Mouse (Mus musculus) midbrain, embryonic 14.5 days (tissue): ENCODE results near the gene Wfikkn1. TPM values are rescaled to one million over a fixed set of nuclear protein-coding genes. Genes with fewer than 3 reads are reported as not detected.

ENCODE experiments used
- ATAC-seq: fragments of 200-750 bp; cut with Nextera tagmentation; 2 replicates; pipeline ENCODE4 v1.8.0; 2017; ENCODE audit warnings: moderate number of reproducible peaks, moderate library complexity; ENCODE audit not compliant: low FRiP score, low TSS enrichment
- DNase-seq: peaks from one replicate; pipeline ENCODE4 v3.0.0-alpha.2; 2015
- H3K27ac ChIP-seq: fragments of 300-500 bp; sonication (generic); replicated peaks from 2 replicates; pipeline ENCODE4 v1.5.1; 2014; ENCODE audit warnings: mild to moderate bottlenecking, low read depth, low read length, moderate library complexity
- H3K27me3 ChIP-seq: fragments of 300-500 bp; sonication (generic); 2 replicates; pipeline ENCODE4 v1.6.1; 2014; ENCODE audit warnings: low read length, control low read depth, mixed read lengths; ENCODE audit not compliant: control insufficient read depth, insufficient read depth
- H3K36me3 ChIP-seq: fragments of 300-500 bp; sonication (generic); 2 replicates; pipeline ENCODE4 v1.6.1; 2014; ENCODE audit warnings: low read length, control low read depth; ENCODE audit not compliant: control insufficient read depth, insufficient read depth
- H3K4me1 ChIP-seq: fragments of 300-500 bp; sonication (generic); 2 replicates; pipeline ENCODE4 v1.6.1; 2014; ENCODE audit warnings: mild to moderate bottlenecking, antibody characterized with exemption, low read length, control low read depth; ENCODE audit not compliant: control insufficient read depth, insufficient read depth
- H3K4me2 ChIP-seq: fragments of 300-500 bp; sonication (generic); 2 replicates; pipeline ENCODE4 v1.6.1; 2014; ENCODE audit warnings: mild to moderate bottlenecking, low read length, moderate library complexity
- H3K4me3 ChIP-seq: fragments of 300-500 bp; sonication (generic); replicated peaks from 2 replicates; pipeline ENCODE4 v1.5.1; 2014; ENCODE audit warnings: low read depth, low read length
- H3K9ac ChIP-seq: fragments of 300-500 bp; sonication (generic); replicated peaks from 2 replicates; pipeline ENCODE4 v1.6.1; 2014; ENCODE audit warnings: mild to moderate bottlenecking, low read length, moderate library complexity
- H3K9me3 ChIP-seq: fragments of 300-500 bp; sonication (generic); 2 replicates; pipeline ENCODE4 v1.6.1; 2016; ENCODE audit warnings: low read length, control low read depth, mixed read lengths; ENCODE audit not compliant: control insufficient read depth
- WGBS: fragments of 180-500 bp; shearing (Covaris S2); extraction: QIAGEN DNeasy Blood & Tissue Kit; methylation state at CpG from one replicate; pipeline ENCODE4 v1.1.7; 2014; 5-methylcytosine and 5-hydroxymethylcytosine counted together
- polyA plus RNA-seq: library from polyadenylated mRNA; unstranded; fragments of >200 nt; fragmentation: Nextera tagmentation; extraction: Ambion mirVana; gene quantifications from 2 replicates; pipeline ENCODE4 v1.2.1, GENCODE M21; 2014

Gene Wfikkn1
- polyA plus RNA-seq, 1 experiment from 2014 or later = 0.70 TPM

GRCm38 (mm10) chr17:25839455-25840235 lies 41.0 kb downstream of the Wfikkn1 start:
- Histone ChIP-seq H3K36me3 (peaks cover 51% of the 10 kb centered on the region), H3K9me3 (no peaks in the 10 kb centered on the region), H3K27ac (no peak overlapping the region), H3K9ac (no peak overlapping the region), H3K4me3 (no peak overlapping the region), H3K27me3 (no peaks in the 10 kb centered on the region), H3K4me2 (no peak overlapping the region), H3K4me1 (peaks cover 45% of the 10 kb centered on the region)
- ATAC-seq (no peak), DNase-seq (no peak)
- WGBS = 85% methylated on average over 14 of the region's 14 CpGs

DNA sequence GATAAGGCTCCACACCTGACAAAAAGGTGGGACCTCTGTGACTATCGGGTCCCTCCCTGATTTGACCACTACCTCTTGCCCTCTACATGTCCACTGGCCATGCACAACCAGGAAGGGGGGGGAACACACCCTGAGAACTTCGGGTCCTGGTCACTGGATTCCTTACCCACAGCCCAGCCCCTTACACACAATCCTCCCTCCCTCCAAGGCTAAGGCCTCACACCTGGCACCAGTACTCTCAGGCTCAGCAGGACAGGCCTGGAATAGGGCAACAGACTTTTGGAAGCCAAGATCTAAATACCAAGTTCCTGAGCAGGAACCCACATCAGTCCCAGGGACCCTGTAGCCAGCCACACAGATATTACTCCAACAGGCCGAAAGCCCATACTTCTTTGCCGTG lies 41.8 kb downstream of the Wfikkn1 start:
- H3K27ac ChIP-seq = no peak overlapping the region
- no peak for ATAC-seq
- peaks cover 51% of the 10 kb centered on the region for H3K4me1 ChIP-seq

DNA sequence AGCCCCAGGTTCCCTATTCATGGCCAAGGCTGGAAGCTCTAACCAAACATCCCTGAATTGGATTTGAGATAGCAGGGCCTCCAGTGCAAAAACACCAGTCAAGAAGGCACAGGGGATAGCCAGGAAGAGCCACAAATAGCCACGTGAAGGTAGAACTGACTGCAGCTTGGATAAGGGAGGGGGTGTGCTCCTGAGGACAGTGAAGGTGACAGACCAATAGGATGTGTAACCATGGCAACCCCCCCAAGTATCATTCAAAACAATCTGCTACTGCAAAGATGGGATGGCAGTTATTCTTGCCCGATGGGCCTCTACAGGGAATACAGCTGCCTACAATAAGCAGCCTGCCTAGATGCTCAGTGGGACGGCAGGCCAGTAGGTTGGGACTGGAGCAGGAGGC lies 43.1 kb downstream of the Wfikkn1 start:
- Histone ChIP-seq H3K4me3 (no peak overlapping the region), H3K27me3 (no peaks in the 10 kb centered on the region), H3K4me2 (peak overlapping the region; percentile 75), H3K4me1 (peaks cover 46% of the 10 kb centered on the region), H3K9ac (peak overlapping the region; percentile 78; the same call in 1 of the 2 replicates), H3K9me3 (no peaks in the 10 kb centered on the region), H3K36me3 (peaks cover 51% of the 10 kb centered on the region), H3K27ac (peak overlapping the region; percentile 84)
- no peak for ATAC-seq
- peak; percentile 57 for DNase-seq
- WGBS = 13% methylated on average over 3 of the region's 3 CpGs

More for the DNA sequence above, 41.8 kb downstream of the Wfikkn1 start:
- Histone ChIP-seq H3K4me3 (no peak overlapping the region), H3K4me2 (no peak overlapping the region), H3K9ac (no peak overlapping the region), H3K36me3 (peaks cover 53% of the 10 kb centered on the region), H3K27me3 (no peaks in the 10 kb centered on the region), H3K9me3 (no peaks in the 10 kb centered on the region)
- 93% methylated on average over 4 of the region's 4 CpGs for WGBS
- DNase-seq = no peak

GRCm38 (mm10) chr17:25837076-25837410 lies 43.6 kb downstream of the Wfikkn1 start, which contains the start of gene Rhbdl1:
Gene Rhbdl1, minus strand, starts transcription at chr17:25837295.
- H3K4me1 ChIP-seq = peaks cover 49% of the 10 kb centered on the region
- H3K4me3 ChIP-seq = peak within 1 kb of the TSS; percentile 47
- peaks cover 46% of the 10 kb centered on the region for H3K36me3 ChIP-seq
- ATAC-seq (peak; percentile 26; the same call in 1 of the 2 replicates), DNase-seq (peak; percentile 89)
- no peaks in the 10 kb centered on the region for H3K27me3 ChIP-seq
- H3K27ac ChIP-seq = peak within 1 kb of the TSS; percentile 84
- 2% methylated on average over 29 of the region's 29 CpGs for WGBS
- H3K9ac ChIP-seq = peak within 1 kb of the TSS; percentile 78
- peak within 1 kb of the TSS; percentile 75 for H3K4me2 ChIP-seq
- H3K9me3 ChIP-seq = no peaks in the 10 kb centered on the region

DNA sequence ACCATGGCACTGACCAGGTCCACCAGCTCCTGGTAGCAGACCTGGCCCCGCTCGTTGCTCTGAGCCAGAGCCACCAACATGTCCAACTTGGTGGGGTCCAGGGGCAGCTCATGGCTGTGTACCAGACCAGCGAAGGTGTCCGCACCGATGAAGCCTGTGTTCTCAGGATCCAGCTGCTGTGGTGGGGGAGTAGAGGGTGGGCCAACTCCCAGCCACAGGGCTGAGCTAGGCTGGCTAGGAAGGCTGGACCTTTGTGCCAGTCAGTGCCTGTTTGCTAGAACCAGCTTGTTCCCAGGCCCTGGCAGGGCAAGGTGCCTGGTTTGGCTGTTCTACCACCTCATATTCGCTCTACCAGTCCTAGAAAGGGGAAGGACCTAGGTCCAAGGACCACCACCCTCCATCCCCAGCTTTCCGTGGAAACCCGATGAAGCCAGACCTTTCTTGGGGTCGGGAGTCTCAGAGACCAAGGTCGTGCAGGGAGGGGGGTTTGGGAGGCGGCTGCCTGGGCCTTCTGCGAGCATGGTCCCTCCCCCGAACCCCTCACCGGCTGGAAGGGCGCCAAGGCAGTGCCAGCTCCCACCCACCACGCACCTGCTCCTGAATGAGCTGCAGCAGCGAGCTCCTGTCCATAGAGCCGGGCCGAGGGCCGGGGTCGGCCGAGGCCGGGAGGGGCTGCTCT lies 44.1 kb downstream of the Wfikkn1 start:
- no peak for ATAC-seq
- DNase-seq = no peak

GRCm38 (mm10) chr17:25835816-25836215 lies 44.8 kb downstream of the Wfikkn1 start:
- H3K9me3 ChIP-seq = no peaks in the 10 kb centered on the region
- no peak overlapping the region; the same call in 1 of the 2 replicates for H3K9ac ChIP-seq
- DNase-seq (no peak), ATAC-seq (no peak)
- no peaks in the 10 kb centered on the region for H3K27me3 ChIP-seq
- H3K4me3 ChIP-seq = no peak overlapping the region
- no peak overlapping the region for H3K27ac ChIP-seq
- peak overlapping the region; percentile 75 for H3K4me2 ChIP-seq
- WGBS = 94% methylated on average over 16 of the region's 16 CpGs
- H3K4me1 ChIP-seq = peaks cover 60% of the 10 kb centered on the region
- H3K36me3 ChIP-seq = peaks cover 43% of the 10 kb centered on the region

More for the DNA sequence above, 44.1 kb downstream of the Wfikkn1 start:
- Histone ChIP-seq H3K36me3 (peaks cover 43% of the 10 kb centered on the region), H3K4me3 (peak overlapping the region; percentile 47), H3K9ac (peak overlapping the region; percentile 78), H3K9me3 (no peaks in the 10 kb centered on the region), H3K4me2 (peak overlapping the region; percentile 75), H3K27me3 (no peaks in the 10 kb centered on the region), H3K27ac (peak overlapping the region; percentile 84), H3K4me1 (peaks cover 54% of the 10 kb centered on the region)
- WGBS = 24% methylated on average over 23 of the region's 23 CpGs

DNA sequence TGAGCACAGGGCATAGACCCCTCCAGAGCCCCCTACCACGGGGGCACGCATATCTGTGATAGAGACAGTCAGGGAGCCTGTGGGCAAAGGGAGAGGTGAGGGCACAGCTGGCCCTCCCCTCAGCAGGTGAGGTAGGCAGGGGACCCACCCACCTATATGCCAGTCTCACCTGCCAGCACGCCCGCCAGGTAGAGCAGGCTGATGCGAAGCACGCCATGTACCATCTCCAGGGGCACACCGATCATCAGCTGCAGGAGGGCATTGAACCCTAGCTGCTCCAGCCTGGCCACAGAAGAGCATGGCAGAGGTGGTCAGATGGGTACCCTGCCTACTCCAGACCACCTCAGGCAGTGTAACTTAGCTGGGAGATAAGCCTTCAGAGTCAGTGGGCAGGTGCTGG lies 45.4 kb downstream of the Wfikkn1 start:
- Histone ChIP-seq H3K36me3 (peaks cover 43% of the 10 kb centered on the region), H3K9me3 (no peaks in the 10 kb centered on the region), H3K9ac (no peak overlapping the region), H3K27me3 (no peaks in the 10 kb centered on the region), H3K4me2 (peak overlapping the region; percentile 95), H3K4me3 (no peak overlapping the region), H3K4me1 (peaks cover 60% of the 10 kb centered on the region), H3K27ac (no peak overlapping the region)
- DNase-seq = no peak
- 95% methylated on average over 7 of the region's 7 CpGs for WGBS
- no peak for ATAC-seq

DNA sequence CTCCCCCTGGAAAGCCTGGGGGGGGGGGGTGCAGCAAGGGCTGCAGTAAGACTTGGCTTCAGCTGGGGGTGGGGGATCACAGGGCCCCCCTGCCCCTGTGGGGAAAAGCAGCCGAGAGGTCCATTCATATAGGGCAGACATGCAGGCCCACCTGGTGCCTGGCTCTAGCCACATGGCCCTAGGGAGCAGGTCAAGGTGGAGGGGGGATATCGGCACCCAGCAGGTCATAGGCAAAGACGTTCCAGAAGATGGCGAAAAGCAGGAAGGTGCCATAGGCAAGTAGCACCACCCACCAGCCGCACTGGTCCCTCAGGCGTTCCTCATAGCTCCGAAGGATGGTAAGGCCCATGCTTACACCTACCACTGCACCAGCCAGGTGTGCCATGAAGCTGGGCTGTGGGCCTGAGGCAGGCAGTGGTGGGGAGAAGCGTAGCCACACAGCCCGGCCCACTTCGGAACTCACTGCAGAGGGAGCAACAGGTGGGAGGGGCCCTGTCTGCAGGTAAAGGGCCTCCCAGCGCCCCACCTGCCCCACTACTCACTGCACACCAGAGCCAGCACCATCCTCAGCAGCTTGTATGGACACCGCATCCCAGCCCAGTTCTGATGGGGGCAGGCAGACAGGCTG lies 45.9 kb downstream of the Wfikkn1 start:
- H3K27ac ChIP-seq = no peak overlapping the region
- H3K9me3 ChIP-seq = no peaks in the 10 kb centered on the region
- 91% methylated on average over 12 of the region's 12 CpGs for WGBS

More for the DNA sequence above, 45.9 kb downstream of the Wfikkn1 start:
- Histone ChIP-seq H3K4me2 (peak overlapping the region; percentile 95), H3K4me3 (peak overlapping the region; percentile 82), H3K4me1 (peaks cover 64% of the 10 kb centered on the region), H3K9ac (peak overlapping the region; percentile 81), H3K36me3 (peaks cover 43% of the 10 kb centered on the region), H3K27me3 (no peaks in the 10 kb centered on the region)
- no peak for DNase-seq
- no peak for ATAC-seq
